Comparison of ENCODE assay signal across 11 mouse cellular contexts in genomic region chr2:28909186-28909817, GRCm38 (mm10). TPM values are rescaled to one million over a fixed set of nuclear protein-coding genes. Genes with fewer than 3 reads are reported as not detected.
DNase-seq lines count a peak whose midpoint lies in the region; ATAC-seq and TF ChIP-seq lines count a peak whose summit lies in the region.
"Had no signal": no experiment of that assay in that cellular context is flagged by ENCODE, and none has a peak within 500 bp of the region (broad histone marks: within the 10 kb centered on the region; RNA-seq: fewer than 3 reads in every experiment).

No protein-coding gene starts in this region.

- no peak for ATAC-seq in heart, embryonic 11.5 days (replicated peaks; ENCODE audit: insufficient number of reproducible peaks, low FRiP score, low TSS enrichment)
- peak; percentile 21; the same call in 1 of the 2 replicates for ATAC-seq in forebrain, embryonic 15.5 days (replicated peaks)
- ATAC-seq in liver, postnatal 0 days, result no peak
- ATAC-seq in megakaryocyte-erythroid progenitor cell, adult 5-6 weeks (replicated peaks; ENCODE audit: low FRiP score, low TSS enrichment, poor library complexity, severe bottlenecking), result no peak

- H3K4me2 ChIP-seq in heart, embryonic 11.5 days, result peak overlapping the region; percentile 61
- H3K4me2 ChIP-seq in forebrain, embryonic 15.5 days (replicated peaks), result no peak overlapping the region
- 0 out of 2 replicates have a peak overlapping the region, but pooled peaks have one; percentile 9 for H3K4me2 ChIP-seq in liver, postnatal 0 days (ENCODE audit: low read depth, low read length)

- peak overlapping the region; percentile 26 for H3K4me3 ChIP-seq in heart, embryonic 11.5 days (ENCODE audit: low read depth, low read length)
- peak overlapping the region; percentile 43 for H3K4me3 ChIP-seq in ES-Bruce4 (ENCODE audit: low read depth, low read length)
- no peak overlapping the region for H3K4me3 ChIP-seq in forebrain, embryonic 15.5 days
- no peak overlapping the region for H3K4me3 ChIP-seq in liver, postnatal 0 days (ENCODE audit: low read depth, low read length)

- no peak for TF ChIP-seq CTCF in ES-Bruce4 (IDR thresholded peaks at IDR 0.05; ENCODE audit: low read depth, low read length)
- TF ChIP-seq CTCF in liver, postnatal 0 days (IDR thresholded peaks at IDR 0.05; ENCODE audit: low read depth), result no peak

- WGBS in heart, embryonic 11.5 days (ENCODE audit: insufficient replicate concordance), result 2% methylated on average over 40 of the region's 41 CpGs
- under 1% methylated on average over 41 of the region's 41 CpGs for WGBS in forebrain, embryonic 15.5 days
- WGBS in liver, postnatal 0 days (ENCODE audit: insufficient replicate concordance), result 3% methylated on average over 38 of the region's 41 CpGs

- no peak for TF ChIP-seq POLR2A in ES-Bruce4 (IDR thresholded peaks at IDR 0.05; ENCODE audit: insufficient read depth, low read length)

- no peak overlapping the region for H3K27ac ChIP-seq in heart, embryonic 11.5 days (ENCODE audit: low read depth, low read length)
- no peak overlapping the region for H3K27ac ChIP-seq in ES-Bruce4 (ENCODE audit: insufficient read depth, low read length)
- no peak overlapping the region for H3K27ac ChIP-seq in forebrain, embryonic 15.5 days (replicated peaks)
- no peak overlapping the region for H3K27ac ChIP-seq in liver, postnatal 0 days (ENCODE audit: low read depth)
- H3K27ac ChIP-seq: macrophage had no signal

- no peak for DNase-seq in heart, adult 9 months (ENCODE audit: low spot score in 2 of 2)
- DNase-seq in liver, postnatal 0 days, result no peak
- DNase-seq in gastrocnemius, postnatal 25 days, result no peak
- DNase-seq in testis, postnatal 14 days (ENCODE audit: low spot score), result no peak
- DNase-seq: cerebellum, adult 11 months; layer of hippocampus, adult 9-11 months had no signal

- no peaks in the 10 kb centered on the region for H3K36me3 ChIP-seq in heart, embryonic 11.5 days (ENCODE audit: control insufficient read depth, insufficient read depth, low read length)
- H3K36me3 ChIP-seq in ES-Bruce4 (ENCODE audit: control insufficient read depth, insufficient read depth, low read length, poor library complexity, severe bottlenecking), result peaks cover 2% of the 10 kb centered on the region; the same call in 1 of the 2 replicates
- peaks cover 8% of the 10 kb centered on the region; the same call in 1 of the 2 replicates for H3K36me3 ChIP-seq in forebrain, embryonic 15.5 days
- peaks cover 9% of the 10 kb centered on the region for H3K36me3 ChIP-seq in liver, postnatal 0 days (replicated peaks; ENCODE audit: insufficient read depth, low read length)

- no peaks in the 10 kb centered on the region for H3K9me3 ChIP-seq in heart, embryonic 11.5 days (replicated peaks; ENCODE audit: control insufficient read depth, low read length)
- H3K9me3 ChIP-seq in ES-Bruce4 (replicated peaks; ENCODE audit: control insufficient read depth, insufficient read depth, low read length, poor library complexity, severe bottlenecking), result no peaks in the 10 kb centered on the region
- no peaks in the 10 kb centered on the region for H3K9me3 ChIP-seq in forebrain, embryonic 15.5 days
- no peaks in the 10 kb centered on the region for H3K9me3 ChIP-seq in liver, postnatal 0 days (ENCODE audit: low read length)

- peaks cover 86% of the 10 kb centered on the region for H3K27me3 ChIP-seq in heart, embryonic 11.5 days (ENCODE audit: control insufficient read depth, insufficient read depth, low read length)
- H3K27me3 ChIP-seq in ES-Bruce4 (ENCODE audit: control insufficient read depth, insufficient read depth, low read length, poor library complexity, severe bottlenecking), result peaks cover 9% of the 10 kb centered on the region; the same call in 1 of the 2 replicates
- H3K27me3 ChIP-seq in forebrain, embryonic 15.5 days, result peaks cover 93% of the 10 kb centered on the region
- peaks cover 66% of the 10 kb centered on the region for H3K27me3 ChIP-seq in liver, postnatal 0 days (ENCODE audit: insufficient read depth, low read length)

- no peak for TF ChIP-seq EP300 in ES-Bruce4 (IDR thresholded peaks at IDR 0.05; ENCODE audit: insufficient read depth, low read depth, low read length)
- no peak for TF ChIP-seq EP300 in liver, postnatal 0 days (IDR thresholded peaks at IDR 0.05; ENCODE audit: low read depth)

- H3K4me1 ChIP-seq in heart, embryonic 11.5 days (ENCODE audit: control insufficient read depth, insufficient read depth, low read length), result peaks cover 17% of the 10 kb centered on the region
- H3K4me1 ChIP-seq in ES-Bruce4 (ENCODE audit: control insufficient read depth, insufficient read depth, low read length), result peaks cover 3% of the 10 kb centered on the region
- peaks cover 33% of the 10 kb centered on the region for H3K4me1 ChIP-seq in forebrain, embryonic 15.5 days
- no peaks in the 10 kb centered on the region for H3K4me1 ChIP-seq in liver, postnatal 0 days (ENCODE audit: insufficient read depth)

- H3K9ac ChIP-seq in heart, embryonic 11.5 days (ENCODE audit: low read depth, low read length), result no peak overlapping the region
- H3K9ac ChIP-seq in ES-Bruce4 (ENCODE audit: low read depth, poor library complexity, severe bottlenecking), result peak overlapping the region; percentile 38
- H3K9ac ChIP-seq in forebrain, embryonic 15.5 days (replicated peaks), result no peak overlapping the region
- no peak overlapping the region for H3K9ac ChIP-seq in liver, postnatal 0 days (replicated peaks)

RNA-seq across cellular contexts. Expression of gene Barhl1, which starts 7.2 kb away (rescaled TPM):
- not detected in 2 replicates for polyA plus RNA-seq in heart, embryonic 11.5 days (2014; fragmentation: Nextera tagmentation; extraction: Ambion mirVana)
- polyA plus RNA-seq in ES-Bruce4 (2011; ENCODE audit: insufficient read depth, insufficient read length, low read depth, missing spikeins), result 0.56 TPM in 1 of 2 replicates, not detected in the other
- polyA plus RNA-seq in forebrain, embryonic 15.5 days (2015; fragmentation: Nextera tagmentation; extraction: Ambion mirVana), result 0.70 and 1.3 TPM in 2 replicates
- not detected in 2 replicates for polyA plus RNA-seq in liver, postnatal 0 days (2015; fragmentation: Nextera tagmentation; extraction: Ambion mirVana)
- not detected for total RNA-seq in gastrocnemius, postnatal 25 days (2021)
- 0.27 TPM in 1 of 2 replicates, not detected in the other for total RNA-seq in megakaryocyte-erythroid progenitor cell, adult 5-6 weeks (2014; fragmentation: Nextera tagmentation)
- total RNA-seq in megakaryocyte-erythroid progenitor cell, adult 5-6 weeks (2017), result not detected in 2 replicates
- polyA plus RNA-seq: macrophage had no signal

Comparison
In these comparisons a context has a peak if more than half of its experiments do, and no peak if none do; other contexts are left out.
1. H3K4me3 ChIP-seq: peak in heart, embryonic 11.5 days (single experiment) and ES-Bruce4 (single experiment); none in forebrain, embryonic 15.5 days (single experiment) and liver, postnatal 0 days (single experiment).